Mouse (Mus musculus): ENCODE data around the gene Ppfibp1. TPM values are rescaled to one million over a fixed set of nuclear protein-coding genes. Genes with fewer than 3 reads are reported as not detected.

Ppfibp1 gene
- polyA plus RNA-seq, 1 experiment from 2014 or later = 15.2 TPM

GRCm38 (mm10) chr6:146954258-146954657, 66.0 kb downstream of the Ppfibp1 start, which contains the start of gene 1700034J05Rik:
TSS of gene 1700034J05Rik (minus strand) at chr6:146954422.
- 97% methylated on average over 1 of the region's 1 CpGs for WGBS
- no peaks in the 10 kb centered on the region for H3K27me3 ChIP-seq
- no peaks in the 10 kb centered on the region for H3K9me3 ChIP-seq
- no peak within 1 kb of the TSS for H3K27ac ChIP-seq (replicated peaks)
- no peak within 1 kb of the TSS for H3K4me2 ChIP-seq
- H3K4me3 ChIP-seq = no peak within 1 kb of the TSS
- H3K4me1 ChIP-seq (replicated peaks) = no peaks in the 10 kb centered on the region
- ATAC-seq (ENCODE audit: low read depth) = no peak
- H3K36me3 ChIP-seq = no peaks in the 10 kb centered on the region
- no peak within 1 kb of the TSS for H3K9ac ChIP-seq

DNA sequence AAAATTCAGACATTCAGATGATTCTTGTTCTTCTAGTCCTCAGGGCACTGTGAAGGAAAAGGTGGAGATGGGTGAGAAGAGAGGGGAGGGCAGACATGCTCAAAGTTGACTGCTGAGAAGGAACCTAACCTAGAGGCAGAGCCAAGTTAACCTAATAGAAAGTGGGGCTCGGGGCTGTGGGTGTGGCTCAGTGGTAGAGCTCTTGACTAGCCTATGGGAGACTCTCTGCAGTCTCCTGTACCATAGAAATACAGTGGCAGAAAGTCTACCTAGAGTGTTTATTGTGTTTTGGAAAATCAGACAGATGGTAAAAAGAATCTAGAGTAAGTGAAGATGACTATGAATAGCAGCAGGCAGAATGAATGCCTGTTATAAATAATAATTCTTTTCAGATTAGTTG, 67.2 kb downstream of the Ppfibp1 start:
- Histone ChIP-seq H3K4me1 (replicated peaks) (no peaks in the 10 kb centered on the region), H3K4me2 (no peak overlapping the region), H3K27ac (replicated peaks) (no peak overlapping the region), H3K4me3 (no peak overlapping the region), H3K9ac (no peak overlapping the region), H3K9me3 (no peaks in the 10 kb centered on the region), H3K36me3 (no peaks in the 10 kb centered on the region), H3K27me3 (no peaks in the 10 kb centered on the region)
- ATAC-seq (ENCODE audit: low read depth) = no peak
- 82% methylated on average over 1 of the region's 1 CpGs for WGBS

DNA sequence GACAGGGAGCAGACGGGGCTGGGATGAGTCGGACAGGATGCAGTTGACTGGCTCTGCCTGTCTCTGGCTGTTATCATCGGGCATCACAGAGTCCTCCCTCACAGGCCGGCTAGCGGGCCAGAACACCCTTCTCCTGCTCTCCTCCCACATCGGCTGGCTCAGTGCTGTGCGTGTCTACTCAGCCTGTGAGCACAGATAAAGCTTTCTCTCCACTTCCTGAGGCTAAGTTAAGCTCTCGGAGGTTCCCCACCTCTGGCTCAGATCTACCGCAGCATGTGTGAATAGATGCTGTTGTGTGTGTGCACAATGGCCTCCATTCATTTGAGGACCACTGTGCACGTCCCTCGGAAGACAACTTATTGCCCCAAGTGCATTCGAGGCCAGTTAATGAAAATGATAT, 67.6 kb downstream of the Ppfibp1 start:
- Histone ChIP-seq H3K27me3 (no peaks in the 10 kb centered on the region), H3K9ac (no peak overlapping the region), H3K4me3 (no peak overlapping the region), H3K27ac (replicated peaks) (no peak overlapping the region), H3K4me2 (no peak overlapping the region), H3K36me3 (no peaks in the 10 kb centered on the region), H3K9me3 (no peaks in the 10 kb centered on the region), H3K4me1 (replicated peaks) (no peaks in the 10 kb centered on the region)
- ATAC-seq (ENCODE audit: low read depth) = 0 out of 2 replicates have a peak, but pooled peaks have one; percentile 23
- 38% methylated on average over 12 of the region's 12 CpGs for WGBS

DNA sequence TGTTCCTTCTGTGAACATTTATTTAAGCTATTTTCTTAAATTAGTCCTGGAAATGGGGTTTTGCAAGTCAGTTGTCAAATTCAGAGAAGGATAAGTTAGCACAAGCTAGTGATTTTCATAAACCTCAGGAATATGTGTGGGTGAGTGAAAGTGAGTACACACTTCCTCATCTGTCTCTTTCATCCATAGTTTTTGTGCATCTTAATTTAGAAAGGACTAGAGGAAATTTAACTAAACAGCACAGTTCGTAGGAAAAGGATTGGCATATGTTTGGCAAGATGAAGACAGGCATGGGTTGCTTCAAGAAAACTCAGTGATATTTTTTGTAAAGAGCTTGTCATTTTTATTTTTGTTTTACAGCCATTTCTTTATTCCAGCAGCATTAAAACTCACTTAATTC, 68.7 kb downstream of the Ppfibp1 start:
- ATAC-seq (ENCODE audit: low read depth) = no peak
- Histone ChIP-seq H3K36me3 (no peaks in the 10 kb centered on the region), H3K27me3 (no peaks in the 10 kb centered on the region), H3K4me2 (no peak overlapping the region), H3K4me3 (no peak overlapping the region), H3K9me3 (no peaks in the 10 kb centered on the region), H3K4me1 (replicated peaks) (no peaks in the 10 kb centered on the region), H3K27ac (replicated peaks) (no peak overlapping the region), H3K9ac (no peak overlapping the region)
- WGBS = 89% methylated on average over 1 of the region's 1 CpGs

GRCm38 (mm10) chr6:146958694-146959093, 70.4 kb downstream of the Ppfibp1 start:
- WGBS = 71% methylated on average over 1 of the region's 1 CpGs
- Histone ChIP-seq H3K9ac (no peak overlapping the region), H3K4me1 (replicated peaks) (no peaks in the 10 kb centered on the region), H3K27ac (replicated peaks) (no peak overlapping the region), H3K4me2 (no peak overlapping the region), H3K9me3 (no peaks in the 10 kb centered on the region), H3K27me3 (no peaks in the 10 kb centered on the region), H3K36me3 (no peaks in the 10 kb centered on the region), H3K4me3 (no peak overlapping the region)
- ATAC-seq (ENCODE audit: low read depth) = no peak

DNA sequence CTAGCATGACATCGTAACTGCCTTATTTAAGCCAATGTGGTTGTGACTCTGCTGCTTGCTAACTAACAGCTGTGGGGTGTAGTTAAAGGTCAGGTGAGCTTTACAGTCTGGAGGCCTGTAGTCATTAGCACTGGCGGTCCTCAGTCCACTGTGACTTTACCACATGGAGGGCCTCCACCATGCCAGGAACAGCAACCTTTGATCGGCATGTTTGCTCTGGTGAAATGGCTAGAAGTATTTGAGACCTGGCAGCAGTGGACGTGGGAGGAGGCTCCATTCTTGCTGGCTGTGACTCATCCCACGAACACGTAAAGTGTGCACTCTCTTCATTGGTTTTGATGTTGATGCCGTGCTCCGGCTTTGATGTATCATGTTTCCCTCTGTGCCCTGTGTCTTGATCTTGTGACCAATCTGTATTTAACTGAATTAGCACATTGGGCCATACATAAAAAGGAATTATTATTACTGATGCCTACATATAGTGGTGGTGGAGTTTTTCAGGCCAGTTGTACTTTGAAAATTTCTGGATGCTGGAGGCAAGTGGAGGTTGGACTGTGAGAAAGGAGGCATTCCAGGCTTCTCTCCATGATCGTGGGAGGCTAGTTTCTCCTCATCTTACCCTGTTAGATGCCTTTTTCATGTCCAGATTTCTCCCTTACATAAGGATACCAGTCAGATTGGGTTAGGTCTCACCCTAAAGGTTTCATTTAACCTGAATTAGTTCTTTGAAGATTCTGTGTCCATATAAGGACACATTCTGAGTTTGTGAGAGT, 71.8 kb downstream of the Ppfibp1 start:
- 80% methylated on average over 9 of the region's 9 CpGs for WGBS
- Histone ChIP-seq H3K4me2 (no peak overlapping the region), H3K36me3 (no peaks in the 10 kb centered on the region), H3K9ac (no peak overlapping the region), H3K4me3 (no peak overlapping the region), H3K27me3 (no peaks in the 10 kb centered on the region), H3K9me3 (no peaks in the 10 kb centered on the region), H3K4me1 (replicated peaks) (no peaks in the 10 kb centered on the region), H3K27ac (replicated peaks) (no peak overlapping the region)
- ATAC-seq (ENCODE audit: low read depth) = no peak

DNA sequence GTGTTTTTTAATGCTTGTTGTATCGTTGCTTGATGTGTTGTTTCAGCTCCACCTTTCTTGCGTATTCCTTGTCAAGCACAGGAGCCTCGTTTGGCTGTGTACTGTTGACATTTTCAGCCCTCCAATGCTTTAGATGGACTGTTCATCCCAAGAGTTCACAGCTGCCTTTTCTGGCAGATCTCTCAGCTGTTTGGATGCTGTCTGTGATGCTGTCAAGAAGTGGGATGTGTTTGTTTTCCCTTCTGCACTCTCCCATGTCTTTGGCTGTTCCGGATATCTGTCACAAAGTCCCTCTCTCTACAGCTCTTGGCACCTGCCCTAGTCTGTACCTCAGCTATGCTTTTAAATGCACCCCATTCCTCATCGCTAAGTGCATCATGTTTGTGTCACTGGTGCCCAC, 72.7 kb downstream of the Ppfibp1 start:
- Histone ChIP-seq H3K9ac (no peak overlapping the region), H3K4me1 (replicated peaks) (no peaks in the 10 kb centered on the region), H3K36me3 (no peaks in the 10 kb centered on the region), H3K4me3 (no peak overlapping the region), H3K27me3 (no peaks in the 10 kb centered on the region), H3K9me3 (no peaks in the 10 kb centered on the region), H3K27ac (replicated peaks) (no peak overlapping the region), H3K4me2 (no peak overlapping the region)
- no peak for ATAC-seq (ENCODE audit: low read depth)
- WGBS = 86% methylated on average over 5 of the region's 5 CpGs

DNA sequence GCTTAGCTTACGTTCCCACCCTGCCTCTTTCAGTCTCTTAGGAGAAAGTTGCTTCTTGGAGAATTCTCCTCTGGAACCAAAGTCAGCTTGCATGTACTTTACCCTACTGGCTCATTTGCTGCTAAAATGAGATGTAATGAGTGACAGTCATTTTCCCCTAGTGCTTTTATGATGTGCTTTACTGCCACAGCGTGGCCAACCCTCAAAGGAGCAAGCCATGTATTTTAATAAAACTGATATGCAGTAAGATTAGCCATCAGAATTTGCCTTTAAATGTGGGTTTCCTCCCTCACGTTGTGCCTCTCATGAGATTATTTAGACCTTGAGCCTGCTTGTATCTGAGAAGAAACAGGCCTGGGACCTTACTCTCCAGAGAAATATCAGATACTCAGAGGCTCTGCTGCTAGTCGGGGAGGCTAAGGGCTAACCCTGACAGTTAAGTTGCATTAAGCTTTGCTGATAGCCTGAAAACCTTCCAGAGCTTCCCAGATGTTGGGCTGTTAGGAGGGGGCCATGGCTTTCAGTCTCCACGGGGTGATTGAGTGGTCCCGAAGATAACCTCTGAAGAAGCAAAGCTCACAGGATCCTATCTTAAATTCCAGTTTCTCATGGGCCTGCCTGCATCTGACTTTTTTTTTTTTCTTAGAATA, 73.7 kb downstream of the Ppfibp1 start:
- no peaks in the 10 kb centered on the region for H3K27me3 ChIP-seq
- no peaks in the 10 kb centered on the region for H3K36me3 ChIP-seq
- H3K4me2 ChIP-seq = no peak overlapping the region
- WGBS = 76% methylated on average over 6 of the region's 6 CpGs
- H3K9ac ChIP-seq = no peak overlapping the region
- ATAC-seq (ENCODE audit: low read depth) = no peak
- no peaks in the 10 kb centered on the region for H3K4me1 ChIP-seq (replicated peaks)
- H3K27ac ChIP-seq (replicated peaks) = no peak overlapping the region
- H3K9me3 ChIP-seq = no peaks in the 10 kb centered on the region
- no peak overlapping the region for H3K4me3 ChIP-seq

DNA sequence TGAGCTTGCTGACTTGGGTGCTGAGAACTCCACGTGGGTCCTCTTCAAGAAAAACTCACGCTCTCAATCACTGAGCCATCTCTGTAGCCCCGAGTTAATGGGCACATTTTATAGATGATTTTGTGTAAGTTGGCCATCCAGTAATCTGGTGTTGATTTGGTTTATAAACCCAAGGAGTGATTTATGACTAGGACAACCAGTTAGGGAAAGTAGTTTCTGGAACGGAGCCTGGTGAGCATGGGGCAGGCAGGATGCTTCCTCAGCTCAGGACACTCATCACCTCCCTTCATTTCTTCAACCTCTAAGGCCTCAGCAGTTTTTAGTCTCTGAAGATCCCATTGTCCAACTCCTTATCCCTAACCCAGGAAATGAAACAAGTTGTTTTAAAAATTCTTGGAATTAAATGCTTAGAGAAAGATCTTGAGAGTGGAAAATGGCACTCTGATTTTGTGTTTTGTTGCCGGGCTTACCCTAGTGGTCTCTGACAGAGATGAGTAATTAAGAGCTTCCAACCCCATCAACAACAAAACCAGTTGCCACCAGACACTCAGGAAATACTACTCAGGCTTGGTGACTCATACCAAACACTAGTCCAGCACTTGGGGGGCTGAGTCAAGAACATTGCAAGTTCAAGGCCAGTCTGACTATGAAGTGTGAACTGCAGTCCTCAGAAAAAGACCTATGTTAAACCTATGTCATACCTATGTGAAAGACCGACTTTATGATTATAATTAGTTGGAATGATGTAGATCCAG, 75.3 kb downstream of the Ppfibp1 start:
- no peak for ATAC-seq (ENCODE audit: low read depth)
- no peaks in the 10 kb centered on the region for H3K9me3 ChIP-seq
- no peak overlapping the region for H3K9ac ChIP-seq
- no peaks in the 10 kb centered on the region for H3K36me3 ChIP-seq
- no peaks in the 10 kb centered on the region for H3K27me3 ChIP-seq
- no peaks in the 10 kb centered on the region for H3K4me1 ChIP-seq (replicated peaks)
- WGBS = 89% methylated on average over 6 of the region's 6 CpGs
- H3K27ac ChIP-seq (replicated peaks) = no peak overlapping the region
- no peak overlapping the region for H3K4me3 ChIP-seq
- H3K4me2 ChIP-seq = no peak overlapping the region

- H3K4me3 ChIP-seq = no peak overlapping the region
- no peak for ATAC-seq (ENCODE audit: low read depth)
- no peak overlapping the region for H3K9ac ChIP-seq
- H3K36me3 ChIP-seq = no peaks in the 10 kb centered on the region
- no peak overlapping the region for H3K4me2 ChIP-seq
- no peak overlapping the region for H3K27ac ChIP-seq (replicated peaks)
- H3K4me1 ChIP-seq (replicated peaks) = no peaks in the 10 kb centered on the region
- H3K27me3 ChIP-seq = no peaks in the 10 kb centered on the region
- no peaks in the 10 kb centered on the region for H3K9me3 ChIP-seq
- 73% methylated on average over 13 of the region's 13 CpGs for WGBS
Measured at GRCm38 (mm10) chr6:146965139-146965772, 77.0 kb downstream of the Ppfibp1 start.

- Histone ChIP-seq H3K4me2 (no peak overlapping the region), H3K36me3 (no peaks in the 10 kb centered on the region), H3K4me1 (replicated peaks) (no peaks in the 10 kb centered on the region), H3K27ac (replicated peaks) (no peak overlapping the region), H3K4me3 (no peak overlapping the region), H3K9ac (no peak overlapping the region), H3K27me3 (no peaks in the 10 kb centered on the region), H3K9me3 (no peaks in the 10 kb centered on the region)
- WGBS = 79% methylated on average over 12 of the region's 12 CpGs
- ATAC-seq (ENCODE audit: low read depth) = no peak
Measured at GRCm38 (mm10) chr6:146966446-146967019, 78.2 kb downstream of the Ppfibp1 start.

DNA sequence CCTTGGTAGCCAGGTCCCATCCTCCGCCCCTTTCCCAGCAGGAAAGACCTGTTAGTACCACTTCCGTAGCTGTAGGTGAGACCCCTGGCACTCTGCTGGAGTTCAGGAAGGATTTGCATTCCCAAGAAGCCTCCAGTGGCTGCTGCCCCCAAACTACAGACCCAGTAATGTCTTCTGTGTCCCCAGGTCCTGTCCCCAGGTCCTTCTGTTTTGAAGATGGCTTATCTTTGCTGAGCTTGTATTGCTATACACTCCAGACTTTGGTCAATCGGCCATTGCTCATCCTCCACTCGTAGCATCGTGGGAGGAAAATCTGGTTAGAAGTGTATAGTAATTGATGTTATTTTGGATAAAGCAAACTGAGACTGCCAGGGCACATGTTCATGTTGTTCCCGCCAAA, 79.5 kb downstream of the Ppfibp1 start:
- Histone ChIP-seq H3K4me3 (no peak overlapping the region), H3K27me3 (no peaks in the 10 kb centered on the region), H3K27ac (replicated peaks) (no peak overlapping the region), H3K4me1 (replicated peaks) (no peaks in the 10 kb centered on the region), H3K9ac (no peak overlapping the region), H3K36me3 (no peaks in the 10 kb centered on the region), H3K9me3 (no peaks in the 10 kb centered on the region), H3K4me2 (no peak overlapping the region)
- 78% methylated on average over 6 of the region's 6 CpGs for WGBS
- ATAC-seq (ENCODE audit: low read depth) = no peak
